Mouse (Mus musculus) hindbrain, postnatal 0 days (tissue): ENCODE results near the gene Diras1. TPM values are rescaled to one million over a fixed set of nuclear protein-coding genes. Genes with fewer than 3 reads are reported as not detected.

Experiments
- ATAC-seq: fragments of 200-750 bp; cut with Nextera tagmentation; 2 replicates; pipeline ENCODE4 v1.8.0; 2017; ENCODE audit warnings: mild to moderate bottlenecking, moderate TSS enrichment, moderate library complexity
- DNase-seq: peaks from one replicate; pipeline ENCODE4 v3.0.0-alpha.2; 2015; ENCODE audit warnings: low spot score
- H3K27ac ChIP-seq: fragments of 300-500 bp; sonication (generic); 2 replicates; pipeline ENCODE4 v1.5.1; 2014; ENCODE audit warnings: mild to moderate bottlenecking
- H3K27me3 ChIP-seq: fragments of 300-500 bp; sonication (generic); 2 replicates; pipeline ENCODE4 v1.6.1; 2014; ENCODE audit warnings: low read length, mixed read lengths; ENCODE audit not compliant: insufficient read depth
- H3K36me3 ChIP-seq: fragments of 300-500 bp; sonication (generic); 2 replicates; pipeline ENCODE4 v1.6.1; 2014; ENCODE audit warnings: low read length, mixed read lengths; ENCODE audit not compliant: insufficient read depth
- H3K4me1 ChIP-seq: fragments of 300-500 bp; sonication (generic); 2 replicates; pipeline ENCODE4 v1.6.1; 2014; ENCODE audit warnings: antibody characterized with exemption, low read length, mixed read lengths; ENCODE audit not compliant: insufficient read depth
- H3K4me2 ChIP-seq: fragments of 300-500 bp; sonication (generic); 2 replicates; pipeline ENCODE4 v1.6.1; 2014; ENCODE audit warnings: low read depth, mild to moderate bottlenecking, low read length, moderate library complexity, mixed read lengths
- H3K4me3 ChIP-seq: fragments of 300-500 bp; sonication (generic); 2 replicates; pipeline ENCODE4 v1.5.1; 2014; ENCODE audit warnings: low read length
- H3K9ac ChIP-seq: fragments of 300-500 bp; sonication (generic); replicated peaks from 2 replicates; pipeline ENCODE4 v1.6.1; 2014; ENCODE audit warnings: mild to moderate bottlenecking, low read length, moderate library complexity, mixed read lengths
- H3K9me3 ChIP-seq: fragments of 300-500 bp; sonication (generic); 2 replicates; pipeline ENCODE4 v1.6.1; 2016; ENCODE audit warnings: low read length, mixed read lengths
- CTCF ChIP-seq: IDR thresholded peaks from 2 replicates; pipeline ENCODE4 v1.5.1; 2016; ENCODE audit warnings: antibody characterized with exemption, control low read depth, low read depth
- WGBS: fragments of 180-500 bp; shearing (Covaris S2); extraction: QIAGEN DNeasy Blood & Tissue Kit; methylation state at CpG from one replicate; pipeline ENCODE4 v1.1.7; 2014; 5-methylcytosine and 5-hydroxymethylcytosine counted together
- polyA plus RNA-seq: library from polyadenylated mRNA; unstranded; fragments of >200 nt; fragmentation: Nextera tagmentation; extraction: Ambion mirVana; gene quantifications from 2 replicates; pipeline ENCODE4 v1.2.1, GENCODE M21; 2015
- total RNA-seq: library from RNA; depleted of rRNA; stranded (reverse); fragments of >200 nt; gene quantifications from 2 replicates; pipeline ENCODE4 v1.2.3, GENCODE M21; 2014

The Diras1 gene
- total and polyA plus RNA-seq, 2 experiments from 2014 or later: 78.7 to 106 TPM

GRCm38 (mm10) chr10:81021547-81022110 lies 3.8 kb downstream of the Diras1 start:
- Histone ChIP-seq H3K27me3 (no peaks in the 10 kb centered on the region), H3K9ac (no peak overlapping the region), H3K4me2 (peak overlapping the region; percentile 21), H3K4me1 (peaks cover 8% of the 10 kb centered on the region; the same call in 1 of the 2 replicates), H3K36me3 (no peaks in the 10 kb centered on the region), H3K4me3 (no peak overlapping the region), H3K27ac (peak overlapping the region; percentile 26; the same call in 1 of the 2 replicates), H3K9me3 (no peaks in the 10 kb centered on the region)
- 15% methylated on average over 26 of the region's 26 CpGs for WGBS
- DNase-seq (peak; percentile 19), ATAC-seq (peak; percentile 8; the same call in 1 of the 2 replicates)
- TF ChIP-seq CTCF: no peak

- WGBS: 61% methylated on average over 2 of the region's 2 CpGs
- H3K9ac ChIP-seq: no peak overlapping the region
Measured at GRCm38 (mm10) chr10:81020207-81020606, 5.3 kb downstream of the Diras1 start.

GRCm38 (mm10) chr10:81019687-81020086 lies 5.8 kb downstream of the Diras1 start:
- H3K4me1 ChIP-seq: peaks cover 9% of the 10 kb centered on the region
- no peak overlapping the region for H3K4me2 ChIP-seq
- H3K4me3 ChIP-seq: no peak overlapping the region
- WGBS: 76% methylated on average over 6 of the region's 6 CpGs
- no peak overlapping the region for H3K27ac ChIP-seq
- ATAC-seq: no peak
- no peak for TF ChIP-seq CTCF
- no peaks in the 10 kb centered on the region for H3K9me3 ChIP-seq
- no peak for DNase-seq
- H3K9ac ChIP-seq: no peak overlapping the region
- H3K36me3 ChIP-seq: no peaks in the 10 kb centered on the region
- no peaks in the 10 kb centered on the region for H3K27me3 ChIP-seq

More at GRCm38 (mm10) chr10:81020207-81020606, 5.3 kb downstream of the Diras1 start:
- no peaks in the 10 kb centered on the region for H3K27me3 ChIP-seq
- ATAC-seq: no peak
- H3K4me3 ChIP-seq: no peak overlapping the region
- no peaks in the 10 kb centered on the region for H3K36me3 ChIP-seq
- H3K4me1 ChIP-seq: peaks cover 10% of the 10 kb centered on the region
- H3K4me2 ChIP-seq: no peak overlapping the region
- no peaks in the 10 kb centered on the region for H3K9me3 ChIP-seq
- no peak for TF ChIP-seq CTCF
- H3K27ac ChIP-seq: no peak overlapping the region
- DNase-seq: no peak

- TF ChIP-seq CTCF: no peak
- Histone ChIP-seq H3K4me3 (no peak overlapping the region), H3K36me3 (no peaks in the 10 kb centered on the region), H3K9me3 (no peaks in the 10 kb centered on the region), H3K4me1 (peaks cover 4% of the 10 kb centered on the region; the same call in 1 of the 2 replicates), H3K27me3 (no peaks in the 10 kb centered on the region), H3K27ac (no peak overlapping the region), H3K4me2 (no peak overlapping the region), H3K9ac (no peak overlapping the region)
- no peak for ATAC-seq
- peak; percentile 80 for DNase-seq
- 40% methylated on average over 10 of the region's 10 CpGs for WGBS
Measured at GRCm38 (mm10) chr10:81018326-81018725, 7.1 kb downstream of the Diras1 start.

- Histone ChIP-seq H3K27ac (no peak overlapping the region), H3K36me3 (no peaks in the 10 kb centered on the region), H3K4me1 (peaks cover 4% of the 10 kb centered on the region; the same call in 1 of the 2 replicates), H3K9me3 (no peaks in the 10 kb centered on the region), H3K27me3 (no peaks in the 10 kb centered on the region), H3K9ac (no peak overlapping the region), H3K4me3 (no peak overlapping the region), H3K4me2 (no peak overlapping the region)
- DNase-seq (peak; percentile 47), ATAC-seq (no peak)
- 9% methylated on average over 7 of the region's 7 CpGs for WGBS
- TF ChIP-seq CTCF: peak; percentile 78
Measured at GRCm38 (mm10) chr10:81016645-81017044, 8.8 kb downstream of the Diras1 start.

GRCm38 (mm10) chr10:81015666-81016065 lies 9.8 kb downstream of the Diras1 start:
- no peaks in the 10 kb centered on the region for H3K9me3 ChIP-seq
- no peak for ATAC-seq
- H3K27me3 ChIP-seq: no peaks in the 10 kb centered on the region
- 86% methylated on average over 2 of the region's 2 CpGs for WGBS
- H3K27ac ChIP-seq: no peak overlapping the region
- H3K4me2 ChIP-seq: no peak overlapping the region
- H3K9ac ChIP-seq: no peak overlapping the region
- H3K4me3 ChIP-seq: no peak overlapping the region
- no peaks in the 10 kb centered on the region for H3K36me3 ChIP-seq
- H3K4me1 ChIP-seq: peaks cover 4% of the 10 kb centered on the region; the same call in 1 of the 2 replicates
- no peak for TF ChIP-seq CTCF
- no peak for DNase-seq
